Comparison of ENCODE assay signal across 14 mouse cellular contexts in genomic region chr6:96944796-96945195, GRCm38 (mm10).
A peak's percentile ranks its signal among the peaks of the same experiment; 100 is the strongest.
DNase-seq lines count a peak whose midpoint lies in the region; ATAC-seq and TF ChIP-seq lines count a peak whose summit lies in the region.
"Had no signal": no experiment of that assay in that cellular context is flagged by ENCODE, and none has a peak within 500 bp of the region (broad histone marks: within the 10 kb centered on the region; RNA-seq: fewer than 3 reads in every experiment).

No protein-coding gene starts in this region.

- no peak overlapping the region for H3K9ac ChIP-seq in forebrain, postnatal 0 days
- H3K9ac ChIP-seq in forebrain, embryonic 13.5 days, result no peak overlapping the region
- H3K9ac ChIP-seq in midbrain, postnatal 0 days (replicated peaks; ENCODE audit: low read length, poor library complexity, severe bottlenecking), result no peak overlapping the region
- H3K9ac ChIP-seq: hindbrain, embryonic 12.5 days had no signal

- 42% methylated on average over 2 of the region's 2 CpGs for WGBS in forebrain, postnatal 0 days
- WGBS in forebrain, embryonic 13.5 days, result 51% methylated on average over 2 of the region's 2 CpGs
- WGBS in midbrain, postnatal 0 days, result 60% methylated on average over 2 of the region's 2 CpGs

- H3K36me3 ChIP-seq in forebrain, postnatal 0 days (ENCODE audit: insufficient read depth), result no peaks in the 10 kb centered on the region
- no peaks in the 10 kb centered on the region for H3K36me3 ChIP-seq in forebrain, embryonic 13.5 days (ENCODE audit: poor library complexity, severe bottlenecking)
- H3K36me3 ChIP-seq in midbrain, postnatal 0 days (ENCODE audit: insufficient read depth, low read length), result no peaks in the 10 kb centered on the region
- H3K36me3 ChIP-seq: forebrain, embryonic 10.5 days; hindbrain, embryonic 12.5 days had no signal

- no peak for DNase-seq in forebrain, postnatal 0 days
- peak; percentile 10 for DNase-seq in testis, postnatal 14 days (ENCODE audit: low spot score)
- no peak for DNase-seq in testis, postnatal 10 days (ENCODE audit: low spot score)
- DNase-seq in kidney, postnatal 14 days, result peak; percentile 56
- no peak for DNase-seq in layer of hippocampus, postnatal 25 days (ENCODE audit: extremely low spot score in 1 of 2, low spot score in 1 of 2)
- no peak for DNase-seq in spleen, adult 12 weeks (ENCODE audit: low spot score)
- no peak for DNase-seq in midbrain, postnatal 0 days (ENCODE audit: low spot score)
- DNase-seq: gastrocnemius, postnatal 10 days had no signal

- no peak for TF ChIP-seq CTCF in forebrain, postnatal 0 days (IDR thresholded peaks at IDR 0.05; ENCODE audit: low read depth)
- TF ChIP-seq CTCF in midbrain, postnatal 0 days (IDR thresholded peaks at IDR 0.05), result no peak

- no peak overlapping the region for H3K4me2 ChIP-seq in forebrain, postnatal 0 days (ENCODE audit: low read depth)
- H3K4me2 ChIP-seq in forebrain, embryonic 13.5 days, result no peak overlapping the region
- H3K4me2 ChIP-seq in midbrain, postnatal 0 days (ENCODE audit: low read depth, low read length, poor library complexity, severe bottlenecking), result no peak overlapping the region
- H3K4me2 ChIP-seq: hindbrain, embryonic 12.5 days had no signal

- no peaks in the 10 kb centered on the region for H3K27me3 ChIP-seq in forebrain, postnatal 0 days (ENCODE audit: insufficient read depth, low read length)
- H3K27me3 ChIP-seq in forebrain, embryonic 13.5 days, result no peaks in the 10 kb centered on the region
- no peaks in the 10 kb centered on the region for H3K27me3 ChIP-seq in midbrain, postnatal 0 days (ENCODE audit: insufficient read depth, low read length)
- H3K27me3 ChIP-seq: hindbrain, embryonic 12.5 days had no signal

- H3K4me1 ChIP-seq in forebrain, postnatal 0 days (ENCODE audit: insufficient read depth), result no peaks in the 10 kb centered on the region
- H3K4me1 ChIP-seq in forebrain, embryonic 13.5 days, result no peaks in the 10 kb centered on the region
- no peaks in the 10 kb centered on the region for H3K4me1 ChIP-seq in midbrain, postnatal 0 days (ENCODE audit: insufficient read depth, low read length)
- H3K4me1 ChIP-seq: forebrain, embryonic 10.5 days; hindbrain, embryonic 12.5 days had no signal

- H3K4me3 ChIP-seq in forebrain, postnatal 0 days (ENCODE audit: low read depth, low read length), result no peak overlapping the region
- H3K4me3 ChIP-seq in forebrain, embryonic 13.5 days, result no peak overlapping the region
- H3K4me3 ChIP-seq in midbrain, postnatal 0 days (ENCODE audit: low read depth, low read length), result no peak overlapping the region
- H3K4me3 ChIP-seq: forebrain, embryonic 10.5 days; hindbrain, embryonic 12.5 days; layer of hippocampus, adult 2 months; myocyte had no signal

- no peak overlapping the region for H3K27ac ChIP-seq in forebrain, postnatal 0 days (ENCODE audit: low read depth, low read length)
- H3K27ac ChIP-seq in forebrain, embryonic 13.5 days, result no peak overlapping the region
- H3K27ac ChIP-seq in midbrain, postnatal 0 days (ENCODE audit: low read depth, low read length), result no peak overlapping the region
- H3K27ac ChIP-seq: forebrain, embryonic 10.5 days; hindbrain, embryonic 12.5 days; layer of hippocampus, adult 2 months; macrophage had no signal

- peak; percentile 54; the same call in 1 of the 2 replicates for ATAC-seq in forebrain, postnatal 0 days
- ATAC-seq in forebrain, embryonic 13.5 days, result no peak
- no peak for ATAC-seq in midbrain, postnatal 0 days (ENCODE audit: low FRiP score)

- no peaks in the 10 kb centered on the region for H3K9me3 ChIP-seq in forebrain, postnatal 0 days (ENCODE audit: low read length)
- no peaks in the 10 kb centered on the region for H3K9me3 ChIP-seq in forebrain, embryonic 13.5 days (replicated peaks)
- H3K9me3 ChIP-seq in midbrain, postnatal 0 days (ENCODE audit: low read length), result no peaks in the 10 kb centered on the region
- H3K9me3 ChIP-seq: forebrain, embryonic 10.5 days; hindbrain, embryonic 12.5 days had no signal

Comparison
In these comparisons a context has a peak if more than half of its experiments do, and no peak if none do; other contexts are left out.
1. DNase-seq: peak in testis, postnatal 14 days (single experiment) and kidney, postnatal 14 days (single experiment); none in forebrain, postnatal 0 days (single experiment), testis, postnatal 10 days (single experiment), layer of hippocampus, postnatal 25 days (0 of 2), spleen, adult 12 weeks (single experiment) and midbrain, postnatal 0 days (single experiment).